Mouse (Mus musculus): Measurements from ENCODE around the gene Fmo5. TPM values are rescaled to one million over a fixed set of nuclear protein-coding genes. Genes with fewer than 3 reads are reported as not detected.

The Fmo5 gene
- total RNA-seq, 2 experiments from 2014 or later, result 3.8 to 4.1 TPM

Small RNA genes within 50 kb of the gene (microRNA-seq; reads per million reads assigned to microRNA genes)
- gene Mir7225, result 0 reads per million in 2 experiments

Other genes with a start within 250 kb of the Fmo5 start
- gene Olfr1402, start 206.8 kb upstream of the Fmo5 start, total RNA-seq (2021), result not detected
- 10 to 100 TPM in 1 of 2 experiments, 1 to 10 TPM in 1; 10.0 to 11.2 TPM for gene Chd1l, start 18.6 kb upstream of the Fmo5 start, total RNA-seq (2021)
- 10 to 100 TPM; 65.3 to 69.8 TPM for gene Prkab2, start 29.4 kb downstream of the Fmo5 start, total RNA-seq (2021)
- not detected for gene Gm17651, start 45.9 kb downstream of the Fmo5 start, total RNA-seq (2021)

Data from gastrocnemius, postnatal 14 days (tissue).